Mouse (Mus musculus): ENCODE data around the gene Stkld1.

Gene Stkld1

GRCm38 (mm10) chr2:26914148-26914941 is 19.5 kb upstream of the Stkld1 start:
- in situ Hi-C loops (cut with MseI, MboI): no loop called here

- in situ Hi-C loops (cut with MseI, MboI): no loop called here
Observed at GRCm38 (mm10) chr2:26915927-26916728, 17.7 kb upstream of the Stkld1 start, which contains the start of the genes Surf2 and Surf1. Surf2 (plus strand) TSS chr2:26916367. Surf1 (minus strand) TSS chr2:26916530.

GRCm38 (mm10) chr2:26916738-26917137 is 17.1 kb upstream of the Stkld1 start:
- in situ Hi-C loops (cut with MseI, MboI): no loop called here

GRCm38 (mm10) chr2:26919684-26920083 is 14.2 kb upstream of the Stkld1 start:
- in situ Hi-C loops (cut with MseI, MboI): no loop called here

GRCm38 (mm10) chr2:26920190-26920855 is 13.5 kb upstream of the Stkld1 start:
- in situ Hi-C loops (cut with MseI, MboI): no loop called here

GRCm38 (mm10) chr2:26921784-26922183 is 12.1 kb upstream of the Stkld1 start:
- in situ Hi-C loops (cut with MseI, MboI): no loop called here

- in situ Hi-C loops (cut with MseI, MboI): loop anchor here in 1 of 2 experiments (5.0 kb wide), 1 partner anchor 104 kb away; no protein-coding TSS in a partner anchor
Observed at GRCm38 (mm10) chr2:26927745-26928476, 5.9 kb upstream of the Stkld1 start.

- in situ Hi-C loops (cut with MseI, MboI): no loop called here
Observed at GRCm38 (mm10) chr2:26930390-26930789, 3.5 kb upstream of the Stkld1 start.

- in situ Hi-C loops (cut with MseI, MboI): no loop called here
Observed at GRCm38 (mm10) chr2:26932473-26933303, 1.2 kb upstream of the Stkld1 start.

- in situ Hi-C loops (cut with MseI, MboI): no loop called here
Observed at GRCm38 (mm10) chr2:26935286-26935685, 1.4 kb downstream of the Stkld1 start.

- in situ Hi-C loops (cut with MseI, MboI): no loop called here
Observed at GRCm38 (mm10) chr2:26936425-26936824, 2.6 kb downstream of the Stkld1 start.

- in situ Hi-C loops (cut with MseI, MboI): no loop called here
Observed at GRCm38 (mm10) chr2:26941539-26941938, 7.7 kb downstream of the Stkld1 start.

GRCm38 (mm10) chr2:26943253-26943652 is 9.4 kb downstream of the Stkld1 start:
- in situ Hi-C loops (cut with MseI, MboI): no loop called here

GRCm38 (mm10) chr2:26950411-26950810 is 16.6 kb downstream of the Stkld1 start:
- in situ Hi-C loops (cut with MseI, MboI): no loop called here

- in situ Hi-C loops (cut with MseI, MboI): no loop called here
Observed at GRCm38 (mm10) chr2:26951346-26951905, 17.6 kb downstream of the Stkld1 start.

- in situ Hi-C loops (cut with MseI, MboI): no loop called here
Observed at GRCm38 (mm10) chr2:26952193-26952592, 18.3 kb downstream of the Stkld1 start.

- in situ Hi-C loops (cut with MseI, MboI): no loop called here
Observed at GRCm38 (mm10) chr2:26952866-26953265, 19.0 kb downstream of the Stkld1 start.

- in situ Hi-C loops (cut with MseI, MboI): no loop called here
Observed at GRCm38 (mm10) chr2:26954735-26955395, 21.0 kb downstream of the Stkld1 start.

- in situ Hi-C loops (cut with MseI, MboI): no loop called here
Observed at GRCm38 (mm10) chr2:26956811-26957487, 23.1 kb downstream of the Stkld1 start.

All from mouse trophoblast stem cell (cell line).